Comparison of ENCODE assay signal across 19 mouse cellular contexts in the genomic region with DNA sequence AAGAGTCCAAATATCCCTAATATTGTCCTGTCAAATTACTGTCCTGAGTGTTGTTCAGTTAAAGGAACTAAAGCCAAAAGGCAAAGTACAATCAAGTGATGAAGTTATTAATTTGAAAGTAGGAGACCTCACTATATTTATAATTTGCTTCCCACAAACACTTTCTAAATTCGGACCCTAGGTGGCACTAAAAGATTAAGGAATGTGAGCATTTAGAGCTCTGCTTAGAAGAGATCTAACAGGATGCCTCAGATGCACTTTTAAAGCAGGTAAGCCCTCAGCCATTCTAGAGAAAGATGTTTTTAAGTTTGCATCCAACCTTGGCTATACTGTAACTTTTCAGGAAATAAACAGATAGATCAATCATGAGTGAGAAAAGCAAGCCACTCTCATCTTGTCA. TPM values are rescaled to one million over a fixed set of nuclear protein-coding genes. Genes with fewer than 3 reads are reported as not detected.
DNase-seq lines count a peak whose midpoint lies in the region; ATAC-seq and TF ChIP-seq lines count a peak whose summit lies in the region.
"Had no signal": no experiment of that assay in that cellular context is flagged by ENCODE, and none has a peak within 500 bp of the region (broad histone marks: within the 10 kb centered on the region; RNA-seq: fewer than 3 reads in every experiment).

No protein-coding gene starts in this region.

- no peak overlapping the region for H3K27ac ChIP-seq in forebrain, embryonic 14.5 days (ENCODE audit: low read depth, low read length)
- H3K27ac ChIP-seq in forebrain, embryonic 12.5 days: no peak overlapping the region
- H3K27ac ChIP-seq in layer of hippocampus, adult 2 months: no peak overlapping the region
- H3K27ac ChIP-seq: hindbrain, embryonic 10.5 days; liver, embryonic 13.5 days had no signal

- no peak for ATAC-seq in forebrain, embryonic 14.5 days
- ATAC-seq in forebrain, embryonic 12.5 days (ENCODE audit: low FRiP score): no peak
- peak; percentile 31 for ATAC-seq in Patski

- POLR2A ChIA-PET in Patski (lab: Charles Lee): no interaction called here

- in situ Hi-C loops in Patski (cut with MboI; ENCODE audit: low pct_unique_long_range_greater_than_20kb): loop anchor here (25.0 kb wide), 1 partner anchor 257 kb away; no protein-coding TSS in a partner anchor

- no peak overlapping the region for H3K4me3 ChIP-seq in forebrain, embryonic 14.5 days (ENCODE audit: low read depth, low read length)
- no peak overlapping the region for H3K4me3 ChIP-seq in forebrain, embryonic 12.5 days (replicated peaks)
- no peak overlapping the region for H3K4me3 ChIP-seq in layer of hippocampus, adult 2 months
- H3K4me3 ChIP-seq: hindbrain, embryonic 10.5 days; liver, embryonic 13.5 days had no signal

- DNase-seq in forebrain, embryonic 14.5 days (ENCODE audit: low spot score): peak; percentile 53
- no peak for DNase-seq in layer of hippocampus, adult 2 months (ENCODE audit: low spot score in 2 of 2)
- no peak for DNase-seq in layer of hippocampus, adult 18-20 months (ENCODE audit: low spot score in 2 of 2)
- peak; percentile 27 for DNase-seq in 416B (ENCODE audit: low read depth)
- DNase-seq in Patski (ENCODE audit: low read depth, low spot score): no peak
- DNase-seq in thymus, postnatal 0 days (ENCODE audit: low spot score): no peak
- no peak for DNase-seq in adrenal gland, postnatal 4 days (ENCODE audit: low spot score in 2 of 2)
- DNase-seq: cerebellum, adult 8-10 months; embryo, embryonic 11 days; gastrocnemius, postnatal 25 days; kidney, adult 18-20 months; kidney, postnatal 25 days; left cerebral cortex, postnatal 4 days; liver, embryonic 13.5 days; lung, postnatal 14 days; right cerebral cortex, postnatal 14 days had no signal

- no peaks in the 10 kb centered on the region for H3K4me1 ChIP-seq in forebrain, embryonic 14.5 days (ENCODE audit: control insufficient read depth, insufficient read depth, low read length)
- H3K4me1 ChIP-seq in forebrain, embryonic 12.5 days: no peaks in the 10 kb centered on the region
- H3K4me1 ChIP-seq: hindbrain, embryonic 10.5 days; liver, embryonic 13.5 days had no signal

- H3K9me3 ChIP-seq in forebrain, embryonic 14.5 days (replicated peaks; ENCODE audit: control insufficient read depth, low read length): no peaks in the 10 kb centered on the region
- no peaks in the 10 kb centered on the region for H3K9me3 ChIP-seq in forebrain, embryonic 12.5 days
- H3K9me3 ChIP-seq: hindbrain, embryonic 10.5 days; liver, embryonic 13.5 days had no signal

- H3K36me3 ChIP-seq in forebrain, embryonic 14.5 days (ENCODE audit: control insufficient read depth, insufficient read depth, low read length): no peaks in the 10 kb centered on the region
- no peaks in the 10 kb centered on the region for H3K36me3 ChIP-seq in forebrain, embryonic 12.5 days (replicated peaks)
- H3K36me3 ChIP-seq: hindbrain, embryonic 10.5 days; liver, embryonic 13.5 days had no signal

- H3K27me3 ChIP-seq in forebrain, embryonic 14.5 days (replicated peaks; ENCODE audit: control insufficient read depth, insufficient read depth, low read length): no peaks in the 10 kb centered on the region
- H3K27me3 ChIP-seq in forebrain, embryonic 12.5 days: no peaks in the 10 kb centered on the region
- H3K27me3 ChIP-seq in Patski: no peaks in the 10 kb centered on the region
- H3K27me3 ChIP-seq: liver, embryonic 13.5 days had no signal

- WGBS in forebrain, embryonic 14.5 days: 16% methylated on average over 1 of the region's 1 CpGs
- 19% methylated on average over 1 of the region's 1 CpGs for WGBS in forebrain, embryonic 12.5 days

- H3K4me2 ChIP-seq in forebrain, embryonic 14.5 days (ENCODE audit: low read length): no peak overlapping the region
- no peak overlapping the region for H3K4me2 ChIP-seq in forebrain, embryonic 12.5 days
- H3K4me2 ChIP-seq: liver, embryonic 13.5 days had no signal

- no peak overlapping the region for H3K9ac ChIP-seq in forebrain, embryonic 14.5 days (ENCODE audit: low read length)
- H3K9ac ChIP-seq in forebrain, embryonic 12.5 days: no peak overlapping the region
- H3K9ac ChIP-seq: liver, embryonic 13.5 days had no signal

- TF ChIP-seq CTCF in layer of hippocampus, adult 2 months (conservative IDR thresholded peaks at IDR 0.05): peak; percentile 73
- TF ChIP-seq CTCF in Patski (IDR thresholded peaks at IDR 0.05): peak; percentile 47

- CTCF ChIA-PET in Patski (lab: Charles Lee): interaction anchor here (1.3 kb wide), 1 partner anchor 8 kb away, joined by 5 read pairs; no protein-coding TSS in a partner anchor

RNA-seq across cellular contexts. Expression of gene Samd9l, which starts 44.5 kb away (rescaled TPM):
- polyA plus RNA-seq in forebrain, embryonic 14.5 days (2014; fragmentation: Nextera tagmentation; extraction: Ambion mirVana): 0.85 and 1.3 TPM in 2 replicates
- polyA plus RNA-seq in forebrain, embryonic 12.5 days (2016; fragmentation: Nextera tagmentation; extraction: Ambion mirVana): 0.36 and 0.66 TPM in 2 replicates
- 1 to 10 TPM; 1.8 to 3.0 TPM for total RNA-seq in layer of hippocampus, adult 2 months (2021)
- total RNA-seq in layer of hippocampus, adult 18-20 months (2021): 1 to 10 TPM; 2.5 to 3.3 TPM
- 18.7 TPM for polyA plus RNA-seq in Patski (2021)
- polyA plus RNA-seq in thymus, postnatal 0 days (2015; fragmentation: Nextera tagmentation; extraction: Ambion mirVana): 8.5 and 9.9 TPM in 2 replicates
- 10 to 100 TPM; 12.5 to 19.2 TPM for total RNA-seq in adrenal gland, postnatal 4 days (2021)

RNA-seq across cellular contexts. Expression of gene Hepacam2, which starts 54.2 kb away (rescaled TPM):
- 0.95 and 1.5 TPM in 2 replicates for polyA plus RNA-seq in forebrain, embryonic 14.5 days (2014; fragmentation: Nextera tagmentation; extraction: Ambion mirVana)
- polyA plus RNA-seq in forebrain, embryonic 12.5 days (2016; fragmentation: Nextera tagmentation; extraction: Ambion mirVana): 2.3 and 2.7 TPM in 2 replicates
- under 1 TPM; 0.31 to 0.44 TPM for total RNA-seq in layer of hippocampus, adult 2 months (2021)
- under 1 TPM; 0.12 to 0.43 TPM for total RNA-seq in layer of hippocampus, adult 18-20 months (2021)
- 0.23 TPM for polyA plus RNA-seq in Patski (2021)
- 0.93 and 0.94 TPM in 2 replicates for polyA plus RNA-seq in thymus, postnatal 0 days (2015; fragmentation: Nextera tagmentation; extraction: Ambion mirVana)
- 1 to 10 TPM in 1 of 2 experiments, not detected in 1; 2.6 TPM for total RNA-seq in adrenal gland, postnatal 4 days (2021)
- total RNA-seq: gastrocnemius, postnatal 25 days had no signal
- polyA plus RNA-seq: C2C12; liver, embryonic 13.5 days had no signal

RNA-seq across cellular contexts. Expression of gene Vps50, which starts 54.3 kb away (rescaled TPM):
- polyA plus RNA-seq in forebrain, embryonic 14.5 days (2014; fragmentation: Nextera tagmentation; extraction: Ambion mirVana): 49.7 and 54.1 TPM in 2 replicates
- 47.1 and 48.1 TPM in 2 replicates for polyA plus RNA-seq in forebrain, embryonic 12.5 days (2016; fragmentation: Nextera tagmentation; extraction: Ambion mirVana)
- 10 to 100 TPM; 52.1 to 54.2 TPM for total RNA-seq in layer of hippocampus, adult 2 months (2021)
- total RNA-seq in layer of hippocampus, adult 18-20 months (2021): 10 to 100 TPM; 51.8 to 53.8 TPM
- 28.6 TPM for polyA plus RNA-seq in Patski (2021)
- 18.0 and 18.9 TPM in 2 replicates for polyA plus RNA-seq in thymus, postnatal 0 days (2015; fragmentation: Nextera tagmentation; extraction: Ambion mirVana)
- total RNA-seq in adrenal gland, postnatal 4 days (2021): 10 to 100 TPM; 23.7 to 25.0 TPM

Comparison
In these comparisons a context has a peak if more than half of its experiments do, and no peak if none do; other contexts are left out.
1. DNase-seq: peak in forebrain, embryonic 14.5 days (single experiment) and 416B (single experiment); none in layer of hippocampus, adult 2 months (0 of 2), layer of hippocampus, adult 18-20 months (0 of 2), Patski (single experiment), thymus, postnatal 0 days (single experiment) and adrenal gland, postnatal 4 days (0 of 2).